Mouse (Mus musculus) liver, postnatal 0 days (tissue): Measurements from ENCODE around the gene Pomt2.

Experiments
- CTCF ChIP-seq: sonication (generic); IDR thresholded peaks from 2 replicates; pipeline ENCODE4 v1.5.1; 2016; ENCODE audit warnings: antibody characterized with exemption, low read depth
- EP300 ChIP-seq: IDR thresholded peaks from 2 replicates; pipeline ENCODE4 v1.6.1; 2016; ENCODE audit warnings: antibody characterized with exemption, low read depth, mild to moderate bottlenecking

- TF ChIP-seq CTCF = no peak
- TF ChIP-seq EP300 = no peak
These were observed 48.5 kb upstream of the Pomt2 start for GRCm38 (mm10) chr12:87196310-87196709.
